Mouse (Mus musculus): ENCODE measurements at regions not wholly inside any gene's neighbourhood (a gene's known extent, or its start where the extent isn't known, plus 50 kb on each side); places are given as distances from the start of the nearest gene placed in this dataset.
A peak's percentile ranks its signal among the peaks of the same experiment; 100 is the strongest.

DNA sequence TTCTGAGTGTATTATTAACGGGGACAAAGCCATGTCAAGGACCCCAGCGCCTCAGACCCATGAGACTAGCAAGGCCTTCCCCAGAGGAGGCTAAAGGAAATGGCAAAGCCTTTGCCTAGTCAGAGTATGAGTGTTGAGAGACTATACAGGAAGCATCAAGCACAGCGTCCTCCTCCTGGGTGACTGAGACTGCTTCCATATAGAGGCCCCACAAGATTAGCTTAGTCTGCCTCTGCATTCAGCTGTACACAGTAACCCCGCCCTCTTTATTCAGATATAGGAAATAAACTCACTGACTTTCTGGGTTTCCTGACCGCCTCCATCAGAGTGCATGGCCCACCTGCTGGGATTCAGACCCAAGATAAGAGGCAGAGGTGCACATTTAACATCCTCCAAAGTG, 192.8 kb upstream of the Hes1 start:
- DNase-seq (ENCODE audit: low spot score): no peak

- DNase-seq (ENCODE audit: low spot score): no peak
Observed at GRCm38 (mm10) chr16:29876196-29876595, 188.0 kb upstream of the Hes1 start.

DNA sequence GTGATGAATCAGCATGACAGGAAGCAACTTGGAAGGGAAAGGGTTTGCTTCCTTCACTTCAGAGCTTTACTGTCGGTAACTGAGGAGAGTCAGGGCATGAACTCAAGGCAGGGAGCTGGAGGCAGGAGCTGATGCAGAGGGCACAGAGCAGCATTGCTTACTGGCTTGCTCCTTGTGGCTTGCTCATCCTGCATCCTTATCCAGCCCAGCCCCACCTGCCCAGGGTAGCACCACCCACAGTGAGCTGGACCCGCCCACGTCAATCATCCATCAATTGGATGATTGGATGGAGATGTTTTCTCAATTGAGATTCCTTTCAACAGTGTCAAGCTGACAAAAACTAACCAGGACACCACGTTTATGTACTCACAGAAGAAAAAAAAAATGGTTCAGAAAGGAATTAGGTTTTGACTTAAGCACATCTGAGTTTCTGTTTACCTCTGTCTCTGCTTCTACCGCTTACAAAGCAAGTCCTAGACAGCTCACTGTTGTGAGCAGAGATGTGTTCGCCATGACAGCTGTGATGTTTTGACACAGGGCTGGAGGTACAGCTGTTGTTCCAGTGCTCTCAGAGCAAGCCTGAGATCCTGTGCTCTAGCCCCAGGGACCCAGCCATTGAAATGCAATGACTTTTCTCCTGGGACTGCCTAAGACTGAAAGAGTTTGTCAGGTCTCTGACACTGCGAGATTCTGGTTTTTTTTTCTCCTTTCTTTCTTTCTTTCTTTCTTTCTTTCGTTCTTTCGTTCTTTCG, 186.6 kb upstream of the Hes1 start:
- no peak for DNase-seq (ENCODE audit: low spot score)

DNA sequence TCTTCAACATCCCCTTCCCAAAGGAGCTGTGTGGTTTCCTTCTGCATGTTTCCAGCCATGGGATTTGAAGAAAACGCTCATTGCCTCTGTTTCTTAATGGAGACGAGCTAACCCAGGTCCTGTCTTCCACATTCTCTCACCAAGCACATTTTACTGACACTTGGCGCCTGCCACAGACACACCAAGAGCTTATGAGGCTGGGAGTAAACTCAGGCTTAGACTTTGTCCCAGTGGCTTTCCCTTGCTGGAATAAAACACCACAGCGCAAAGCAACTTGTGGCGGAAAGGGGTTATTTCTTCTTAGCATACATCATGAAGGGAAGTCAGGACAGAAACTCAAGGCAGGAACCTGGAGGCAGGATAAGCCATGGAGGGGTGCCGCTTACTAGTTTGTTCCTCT, 184.5 kb upstream of the Hes1 start:
- DNase-seq (ENCODE audit: low spot score): no peak

DNA sequence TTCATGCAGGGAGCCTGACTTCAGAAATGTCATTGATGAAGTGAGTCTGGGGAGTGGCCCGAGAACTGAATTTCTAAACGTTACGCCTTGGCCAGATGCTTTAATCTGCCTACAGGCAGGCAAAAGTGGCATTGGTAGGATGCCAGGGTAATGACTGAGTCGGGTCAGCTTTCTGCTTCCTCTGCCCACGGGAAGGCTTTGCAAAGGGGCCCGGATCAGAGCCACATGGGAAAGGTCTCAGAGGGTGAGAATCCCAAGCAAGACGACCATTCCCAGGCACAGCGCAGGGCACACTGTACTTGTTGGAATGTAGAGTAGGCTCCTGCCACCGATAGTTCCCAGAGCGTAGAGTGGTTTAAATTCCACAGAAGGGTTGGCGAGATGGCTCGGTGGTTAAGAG, 182.7 kb upstream of the Hes1 start:
- no peak for DNase-seq (ENCODE audit: low spot score)

- peak; percentile 70 for DNase-seq (ENCODE audit: low spot score)
Observed at GRCm38 (mm10) chr16:29882226-29882972, 181.8 kb upstream of the Hes1 start.

DNA sequence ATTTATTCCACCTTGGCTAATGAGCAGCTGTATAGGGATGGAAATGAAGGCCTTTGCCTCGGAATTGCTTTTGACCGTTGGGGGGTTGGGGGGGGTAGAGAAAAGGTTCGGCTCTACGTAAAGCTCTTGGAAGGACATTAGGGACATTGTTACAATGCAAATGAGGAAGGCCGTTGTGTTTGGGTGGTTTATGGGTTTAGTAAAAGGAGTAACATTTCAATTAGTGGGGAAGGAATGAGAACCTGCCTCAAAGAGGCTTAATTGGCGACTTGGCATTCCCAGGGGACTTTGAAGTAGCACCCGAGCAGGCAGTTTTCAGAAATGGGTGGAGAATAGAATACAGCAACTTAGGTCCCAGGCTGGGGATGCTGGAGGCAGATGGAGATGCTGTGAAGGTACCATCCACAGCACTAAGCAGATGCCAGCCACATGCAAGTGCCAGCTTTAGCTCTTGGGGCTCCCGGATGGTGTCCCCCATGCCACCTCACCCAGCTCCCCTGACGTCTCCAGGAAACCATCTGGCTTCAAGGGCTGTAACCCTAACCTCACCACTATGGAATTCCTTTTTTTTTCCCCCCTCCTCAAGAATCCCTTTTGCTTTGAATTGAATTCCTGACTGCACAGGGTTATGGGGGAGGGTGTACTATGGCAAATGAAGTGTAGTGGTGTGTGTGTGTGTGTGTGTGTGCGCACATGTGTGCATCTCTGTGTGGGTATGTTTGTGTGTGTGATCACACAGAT, 180.8 kb upstream of the Hes1 start:
- no peak for DNase-seq (ENCODE audit: low spot score)

DNA sequence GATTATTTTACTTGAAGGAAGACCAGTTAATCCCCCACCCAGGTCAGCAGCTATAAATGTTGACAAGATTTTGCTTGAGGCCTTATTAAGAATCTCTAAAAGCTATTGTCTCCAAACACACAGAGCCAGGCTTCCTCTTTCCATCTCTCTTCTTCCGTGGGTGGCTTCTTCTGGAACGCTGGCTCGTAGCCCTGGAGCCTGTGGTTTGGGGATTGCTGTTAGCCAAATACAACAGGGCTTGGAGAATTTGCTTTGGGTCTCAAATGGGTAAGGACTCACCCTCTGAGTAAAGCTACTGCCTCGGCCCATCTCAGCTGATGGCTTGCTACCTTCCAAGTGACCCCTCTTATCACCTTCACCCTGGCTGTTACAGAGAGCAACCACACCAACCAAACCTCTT, 179.3 kb upstream of the Hes1 start:
- no peak for DNase-seq (ENCODE audit: low spot score)

DNA sequence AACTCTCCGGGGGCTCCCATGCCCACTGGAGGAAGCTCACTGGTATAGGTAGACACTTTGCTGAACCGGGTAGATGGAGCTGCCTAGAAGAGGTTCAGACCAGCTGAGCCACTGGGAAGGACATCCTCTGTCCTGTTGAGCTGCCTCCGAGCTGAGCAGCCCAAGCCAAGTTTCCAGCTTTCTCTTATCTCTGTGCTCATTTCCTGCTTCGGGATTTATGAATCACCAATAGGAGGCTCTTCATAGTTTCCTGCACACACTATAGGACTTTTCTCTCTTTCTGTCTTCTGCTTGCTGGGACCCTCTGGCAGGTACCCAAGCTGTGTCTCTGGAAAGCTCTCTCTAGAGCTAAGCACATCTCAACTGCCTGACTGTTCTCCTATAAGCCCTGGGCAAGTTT, 177.4 kb upstream of the Hes1 start:
- no peak for DNase-seq (ENCODE audit: low spot score)

DNA sequence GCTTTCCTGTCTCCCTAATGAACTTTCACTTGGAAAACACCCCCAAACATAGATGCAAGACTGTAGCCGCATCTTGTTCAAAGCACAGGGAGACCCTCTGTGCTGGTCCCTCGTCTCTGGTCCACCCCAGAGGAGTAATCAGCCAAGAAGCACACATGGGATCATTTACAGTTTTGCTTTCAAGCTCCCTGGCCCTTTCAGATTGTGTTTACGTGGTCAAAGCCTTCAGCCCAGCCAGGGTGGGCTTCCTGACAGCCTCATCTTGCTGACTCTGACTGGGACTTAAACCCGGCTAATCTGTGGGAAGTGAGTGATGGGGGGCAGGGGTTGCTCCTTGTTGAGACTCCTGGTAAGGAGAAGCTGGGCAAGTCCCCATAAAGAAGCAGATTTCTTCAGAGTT, 174.8 kb upstream of the Hes1 start:
- DNase-seq (ENCODE audit: low spot score): no peak

- no peak for DNase-seq (ENCODE audit: low spot score)
Observed at GRCm38 (mm10) chr16:29891472-29891871, 172.7 kb upstream of the Hes1 start.

- DNase-seq (ENCODE audit: low spot score): no peak
Observed at GRCm38 (mm10) chr16:29893871-29894828, 170.0 kb upstream of the Hes1 start.

- no peak for DNase-seq (ENCODE audit: low spot score)
Observed at GRCm38 (mm10) chr16:29896393-29896792, 167.8 kb upstream of the Hes1 start.

DNA sequence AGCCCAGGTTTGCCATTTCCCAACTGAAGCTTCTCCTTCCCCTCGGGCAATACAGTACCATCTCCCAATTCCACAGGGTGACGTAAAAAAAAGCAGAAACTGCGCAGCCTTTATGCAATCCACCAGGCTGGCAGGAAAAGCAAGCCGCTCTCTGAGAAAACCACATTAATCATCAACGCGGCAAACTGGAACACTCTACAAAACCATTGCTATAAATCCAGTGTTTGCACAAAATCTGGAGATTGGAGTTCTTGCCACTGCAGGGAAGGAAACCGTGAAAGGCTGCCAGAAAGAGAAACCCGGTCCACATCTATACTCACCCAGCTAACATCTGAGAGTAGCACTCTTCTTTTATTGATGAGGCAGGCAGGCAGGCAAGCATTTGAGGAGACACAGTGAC, 160.7 kb upstream of the Hes1 start:
- DNase-seq (ENCODE audit: low spot score): no peak

GRCm38 (mm10) chr16:29904183-29904775, 159.9 kb upstream of the Hes1 start:
- DNase-seq (ENCODE audit: low spot score): no peak

DNA sequence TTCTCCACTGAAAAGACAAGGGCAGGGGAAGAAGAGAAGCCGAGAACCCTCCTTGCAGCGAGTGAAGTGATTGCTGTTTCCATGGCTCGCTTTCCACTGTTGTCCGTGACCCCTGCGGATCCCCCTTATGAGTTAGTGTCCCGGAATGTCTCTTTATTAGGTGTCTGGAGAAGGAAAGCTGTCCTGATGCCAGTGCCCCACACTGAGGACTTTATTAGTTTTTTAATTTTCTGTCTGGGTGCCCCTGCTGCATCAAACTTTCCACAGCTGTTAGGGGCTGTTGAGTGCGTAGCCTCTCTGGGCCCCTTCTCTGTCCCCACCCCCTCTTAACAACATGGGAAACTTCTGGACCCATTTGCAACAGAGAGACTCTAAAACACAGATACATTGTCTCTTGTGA, 156.9 kb upstream of the Hes1 start:
- no peak for DNase-seq (ENCODE audit: low spot score)

DNA sequence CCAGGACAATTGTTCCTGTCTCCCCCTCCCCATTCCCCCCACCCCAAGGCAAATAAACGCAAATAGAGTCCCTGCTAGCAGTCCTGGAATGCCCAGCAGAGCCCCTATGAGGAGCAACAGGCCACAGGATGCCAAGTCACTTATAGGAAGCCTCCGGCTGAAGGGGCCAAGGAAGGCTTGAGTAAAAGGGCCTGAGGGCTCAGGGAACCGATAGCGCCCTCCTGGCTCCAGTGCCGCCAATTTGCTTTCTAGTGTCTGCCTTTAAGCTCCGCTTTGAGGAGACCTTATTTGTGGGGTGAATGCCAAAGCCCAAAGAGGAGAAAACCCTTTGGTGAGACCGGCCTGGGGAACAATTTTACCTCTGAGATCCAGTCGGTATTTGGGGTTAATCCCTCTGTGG, 156.2 kb upstream of the Hes1 start:
- DNase-seq (ENCODE audit: low spot score): no peak

DNA sequence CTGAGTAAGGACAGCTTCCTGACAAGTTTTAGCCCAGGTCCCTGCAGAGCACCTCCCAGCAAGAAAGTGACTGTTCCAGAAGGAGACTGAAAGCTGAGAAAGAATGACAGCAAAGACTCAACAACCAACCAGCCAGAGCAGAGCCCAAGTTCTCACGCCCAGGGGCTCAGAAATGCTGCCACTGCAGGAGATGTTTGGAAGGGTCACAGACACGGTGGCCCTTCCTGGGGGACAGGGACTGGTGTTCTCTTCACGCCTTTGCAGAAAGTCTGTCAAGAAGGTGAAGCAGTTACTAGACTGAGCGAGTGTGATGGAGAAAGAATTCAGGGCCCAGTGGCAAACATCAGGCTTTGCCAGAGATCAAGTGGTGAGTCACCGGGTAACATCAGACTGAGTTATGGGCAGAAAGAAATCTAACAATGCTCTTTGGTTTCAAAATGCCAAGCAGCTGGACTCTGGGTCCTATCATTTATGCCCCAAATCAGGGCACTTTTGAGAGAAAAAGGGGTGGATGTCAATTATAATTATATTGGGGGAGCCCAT, 154.2 kb upstream of the Hes1 start:
- DNase-seq (ENCODE audit: low spot score): no peak

- peak; percentile 80 for DNase-seq (ENCODE audit: low spot score)
Observed at GRCm38 (mm10) chr16:29911164-29911571, 153.0 kb upstream of the Hes1 start.

- no peak for DNase-seq (ENCODE audit: low spot score)
Observed at GRCm38 (mm10) chr16:29913357-29914010, 150.7 kb upstream of the Hes1 start.

DNA sequence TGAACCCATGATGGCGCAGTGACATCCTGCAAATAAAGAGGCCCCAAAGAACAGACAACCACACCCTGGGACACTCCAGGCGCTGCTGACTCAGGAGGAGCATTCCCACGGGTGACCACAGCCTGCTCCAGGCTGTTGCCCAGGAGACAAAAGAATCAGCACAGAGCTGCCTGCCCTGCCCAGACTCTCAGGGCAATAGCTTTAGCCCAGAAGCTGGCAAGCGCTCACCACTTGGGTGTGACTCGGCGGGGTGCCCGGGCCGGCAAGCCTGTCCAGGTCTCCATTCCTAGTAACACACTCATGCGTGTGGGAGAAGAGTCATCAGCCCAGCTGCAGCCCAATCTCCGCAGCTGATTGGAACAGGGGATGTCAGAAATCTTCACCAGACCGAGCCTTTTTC, 148.8 kb upstream of the Hes1 start:
- DNase-seq (ENCODE audit: low spot score): peak; percentile 93
